Mouse (Mus musculus): ENCODE measurements at regions not wholly inside any gene's neighbourhood (a gene's known extent, or its start where the extent isn't known, plus 50 kb on each side); places are given as distances from the start of the nearest gene placed in this dataset.
"Not testable (repeated sequence)": the region's sequence is repeated elsewhere in the genome, so short reads cannot be mapped to it uniquely, and the experiment has no call there.

GRCm38 (mm10) chr1:17956881-17957280 is 188.8 kb downstream of the Crisp4 start:
- not testable (repeated sequence) for TF ChIP-seq CTCF, EP300 (IDR thresholded peaks at IDR 0.05; ENCODE audit: low read depth)

Data from heart, postnatal 0 days (tissue).